ENCODE assay signal across 10 mouse cellular contexts in the genomic region with DNA sequence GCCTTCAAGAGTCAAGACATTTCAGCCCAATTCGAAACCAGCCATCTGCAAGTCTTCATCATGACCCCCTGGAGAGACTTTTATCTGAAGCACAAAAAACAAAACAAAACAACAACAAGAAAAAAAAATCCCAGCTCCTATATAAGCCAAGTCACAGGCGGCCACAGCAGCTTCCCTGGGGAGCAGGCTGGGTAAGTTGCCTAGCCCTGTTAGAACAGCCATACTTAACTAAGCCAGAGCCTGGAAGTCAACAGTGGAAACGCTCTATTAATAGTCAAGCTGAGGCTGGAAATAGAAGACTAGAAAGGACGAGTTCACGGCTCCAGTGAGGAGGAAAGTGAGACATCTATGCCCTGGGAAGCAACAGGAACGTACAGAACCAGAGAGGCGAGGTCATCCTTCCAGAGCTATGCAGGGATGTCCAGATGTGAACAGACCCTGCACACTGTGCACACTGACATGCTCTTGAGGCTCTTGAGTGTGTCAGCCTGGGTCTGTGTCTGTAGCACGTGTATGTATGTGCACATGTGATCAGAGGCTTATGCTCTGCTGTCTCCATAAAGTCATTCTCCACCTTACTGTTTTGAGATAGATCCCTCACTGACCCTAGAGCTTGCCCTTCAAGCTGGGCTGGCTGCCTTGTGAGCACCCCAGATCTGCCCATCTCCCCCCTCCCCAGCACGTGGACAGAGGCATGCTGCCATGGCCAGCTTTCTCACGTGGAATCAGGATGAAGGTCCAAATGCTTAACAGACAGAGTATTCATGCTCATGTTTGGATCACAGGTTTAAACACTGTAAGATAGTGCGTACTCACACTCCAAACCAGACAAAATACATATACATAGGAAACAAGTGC. TPM values are rescaled to one million over a fixed set of nuclear protein-coding genes. Genes with fewer than 3 reads are reported as not detected.
DNase-seq lines count a peak whose midpoint lies in the region; ATAC-seq and TF ChIP-seq lines count a peak whose summit lies in the region.
"Had no signal": no experiment of that assay in that cellular context is flagged by ENCODE, and none has a peak within 500 bp of the region (broad histone marks: within the 10 kb centered on the region; RNA-seq: fewer than 3 reads in every experiment).

No protein-coding gene starts in this region.

- H3K4me3 ChIP-seq in kidney, adult 2 months (ENCODE audit: insufficient read depth, low read depth, low read length) = no peak overlapping the region

- peak; percentile 56 for ATAC-seq in frontal cortex, adult (ENCODE audit: low TSS enrichment)
- ATAC-seq: liver, postnatal 0 days had no signal

- TF ChIP-seq POLR2A in kidney, adult 2 months (IDR thresholded peaks at IDR 0.05; ENCODE audit: low read depth, low read length) = no peak

- H3K27me3 ChIP-seq in kidney, adult 2 months (replicated peaks; ENCODE audit: control insufficient read depth, insufficient read depth, low read length) = no peaks in the 10 kb centered on the region

- intact Hi-C loops in left cerebral cortex, postnatal 10 days (cut with DNase I) = no loop called here

- 33% methylated on average over 11 of the region's 11 CpGs for WGBS in kidney, adult 2 months

- H3K4me1 ChIP-seq in kidney, adult 2 months (ENCODE audit: control insufficient read depth, insufficient read depth, low read length) = peaks cover 4% of the 10 kb centered on the region

- no peak for TF ChIP-seq CTCF in kidney, adult 2 months (conservative IDR thresholded peaks at IDR 0.05; ENCODE audit: insufficient read depth, insufficient read length, low read depth, low read length)

- DNase-seq in frontal cortex, postnatal 25 days (ENCODE audit: low spot score in 2 of 2) = no peak
- peak; percentile 53 for DNase-seq in R1 (ENCODE audit: low read depth, low spot score)
- peak; percentile 65 for DNase-seq in heart, adult 8-10 months (ENCODE audit: low spot score)
- peak; percentile 58 for DNase-seq in kidney, adult 2 months
- no peak for DNase-seq in urinary bladder, adult 2 months (ENCODE audit: low spot score)
- no peak for DNase-seq in layer of hippocampus, adult 9-10 months (ENCODE audit: low spot score)
- DNase-seq in left cerebral cortex, postnatal 10 days (ENCODE audit: extremely low spot score in 1 of 2, low spot score in 2 of 2) = no peak
- DNase-seq: liver, postnatal 0 days; midbrain, embryonic 14.5 days had no signal

- H3K36me3 ChIP-seq in kidney, adult 2 months (ENCODE audit: control insufficient read depth, insufficient read depth, low read length) = no peaks in the 10 kb centered on the region

- no peak overlapping the region; the same call in 1 of the 2 replicates for H3K27ac ChIP-seq in kidney, adult 2 months (ENCODE audit: insufficient read depth, low read depth, low read length)

RNA-seq across cellular contexts. Expression of a gene that starts 36.6 kb away (rescaled TPM):
- total RNA-seq in heart, adult 8-10 months (2022) = 10 to 100 TPM; 29.5 to 34.9 (median 30.3) TPM
- 14.4 and 16.1 TPM in 2 replicates for polyA plus RNA-seq in kidney, adult 2 months (2012; rRNA removed)
- 23.2 and 27.5 TPM in 2 replicates for polyA plus RNA-seq in urinary bladder, adult 2 months (2012; rRNA removed)
- 10 to 100 TPM; 39.4 to 40.2 TPM for total RNA-seq in left cerebral cortex, postnatal 10 days (2021)

Comparison
In these comparisons a context has a peak if more than half of its experiments do, and no peak if none do; other contexts are left out.
1. DNase-seq: peak in R1 (single experiment), heart, adult 8-10 months (single experiment) and kidney, adult 2 months (single experiment); none in frontal cortex, postnatal 25 days (0 of 2), urinary bladder, adult 2 months (single experiment), layer of hippocampus, adult 9-10 months (single experiment) and left cerebral cortex, postnatal 10 days (0 of 2).